Comparison of ENCODE assay signal across 24 mouse cellular contexts in the genomic region with DNA sequence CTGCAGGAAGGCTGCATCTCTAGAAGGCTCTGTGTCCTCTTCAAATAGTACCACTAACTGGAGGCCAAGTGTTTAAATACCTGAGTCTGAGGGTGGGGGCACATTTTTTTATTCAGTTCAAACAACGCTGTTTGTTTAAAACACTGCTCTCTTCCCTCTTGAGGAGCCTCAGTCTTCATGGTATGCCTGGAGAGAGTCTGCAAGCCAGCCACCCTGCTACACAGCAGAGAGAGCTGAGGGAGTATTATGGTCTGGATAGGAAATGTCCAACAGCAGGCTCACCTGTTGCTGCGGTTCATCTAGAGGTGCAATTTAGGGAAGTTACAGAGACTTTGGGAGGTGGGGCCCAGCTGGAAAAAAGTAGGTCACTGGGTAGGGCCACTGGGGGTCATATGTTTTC. TPM values are rescaled to one million over a fixed set of nuclear protein-coding genes. Genes with fewer than 3 reads are reported as not detected.
"Had no signal": no experiment of that assay in that cellular context is flagged by ENCODE, and none has a peak within 500 bp of the region (broad histone marks: within the 10 kb centered on the region; RNA-seq: fewer than 3 reads in every experiment).

No protein-coding gene starts in this region.

- H3K4me3 ChIP-seq: intestine, embryonic 15.5 days; kidney, embryonic 15.5 days; limb, embryonic 10.5 days; limb, embryonic 13.5 days; liver, embryonic 13.5 days; megakaryocyte, embryonic 14.5 days; midbrain, embryonic 10.5 days; midbrain, embryonic 13.5 days; myocyte; neural tube, embryonic 13.5 days; stomach, embryonic 15.5 days had no signal

- H3K9me3 ChIP-seq: intestine, embryonic 15.5 days; kidney, embryonic 15.5 days; limb, embryonic 10.5 days; liver, embryonic 13.5 days; midbrain, embryonic 10.5 days; midbrain, embryonic 13.5 days; stomach, embryonic 15.5 days had no signal

- H3K4me2 ChIP-seq: intestine, embryonic 15.5 days; kidney, embryonic 15.5 days; limb, embryonic 13.5 days; liver, embryonic 13.5 days; midbrain, embryonic 13.5 days; neural tube, embryonic 13.5 days; stomach, embryonic 15.5 days had no signal

- H3K9ac ChIP-seq: intestine, embryonic 15.5 days; kidney, embryonic 15.5 days; limb, embryonic 13.5 days; liver, embryonic 13.5 days; midbrain, embryonic 13.5 days; neural tube, embryonic 13.5 days; stomach, embryonic 15.5 days had no signal

- DNase-seq: kidney, adult 11 months; kidney, adult 8-10 months; kidney, postnatal 10 days; kidney, postnatal 4 days; layer of hippocampus, adult 9-11 months; liver; liver, embryonic 13.5 days; retina, postnatal 1 day; right cerebral cortex, postnatal 25 days; spleen, adult 18-20 months; thymus, adult 18-20 months; thymus, postnatal 36 days had no signal

- H3K27ac ChIP-seq: intestine, embryonic 15.5 days; kidney, embryonic 15.5 days; limb, embryonic 10.5 days; limb, embryonic 13.5 days; liver, embryonic 13.5 days; midbrain, embryonic 10.5 days; midbrain, embryonic 13.5 days; neural tube, embryonic 13.5 days; stomach, embryonic 15.5 days had no signal

- H3K27me3 ChIP-seq: intestine, embryonic 15.5 days; kidney, embryonic 15.5 days; limb, embryonic 13.5 days; liver, embryonic 13.5 days; midbrain, embryonic 13.5 days; stomach, embryonic 15.5 days had no signal

- H3K4me1 ChIP-seq: liver, embryonic 13.5 days had no signal

- H3K36me3 ChIP-seq: intestine, embryonic 15.5 days; kidney, embryonic 15.5 days; limb, embryonic 10.5 days; limb, embryonic 13.5 days; liver, embryonic 13.5 days; midbrain, embryonic 10.5 days; midbrain, embryonic 13.5 days; neural tube, embryonic 13.5 days; stomach, embryonic 15.5 days had no signal

- ATAC-seq: intestine, embryonic 15.5 days; midbrain, embryonic 13.5 days; midbrain, embryonic 16.5 days had no signal

RNA-seq across cellular contexts. Expression of a gene that starts 35.5 kb away (rescaled TPM):
- polyA plus RNA-seq: intestine, embryonic 15.5 days; kidney, embryonic 15.5 days; limb, embryonic 10.5 days; liver, embryonic 13.5 days; liver, embryonic 16.5 days; midbrain, embryonic 10.5 days; midbrain, embryonic 13.5 days; midbrain, embryonic 16.5 days; myocyte; neural tube, embryonic 13.5 days had no signal
